Mouse (Mus musculus): ENCODE data around the gene Patl2. TPM values are rescaled to one million over a fixed set of nuclear protein-coding genes. Genes with fewer than 3 reads are reported as not detected.

The Patl2 gene
- polyA plus RNA-seq, 1 experiment from 2014 or later = not detected

GRCm38 (mm10) chr2:122151221-122151620 lies 34.8 kb downstream of the Patl2 start:
- Histone ChIP-seq H3K4me3 (ENCODE audit: low read depth, low read length) (no peak overlapping the region), H3K9ac (ENCODE audit: low read length) (no peak overlapping the region), H3K9me3 (replicated peaks; ENCODE audit: control insufficient read depth, low read length) (no peaks in the 10 kb centered on the region), H3K27me3 (replicated peaks; ENCODE audit: control insufficient read depth, insufficient read depth, low read length) (no peaks in the 10 kb centered on the region), H3K27ac (ENCODE audit: low read depth, low read length) (no peak overlapping the region), H3K4me2 (ENCODE audit: low read length) (no peak overlapping the region), H3K36me3 (ENCODE audit: control insufficient read depth, insufficient read depth, low read length) (no peaks in the 10 kb centered on the region), H3K4me1 (ENCODE audit: control insufficient read depth, insufficient read depth, low read length) (no peaks in the 10 kb centered on the region)
- DNase-seq (ENCODE audit: low spot score) = no peak
- WGBS = 93% methylated on average over 1 of the region's 1 CpGs
- no peak for ATAC-seq

DNA sequence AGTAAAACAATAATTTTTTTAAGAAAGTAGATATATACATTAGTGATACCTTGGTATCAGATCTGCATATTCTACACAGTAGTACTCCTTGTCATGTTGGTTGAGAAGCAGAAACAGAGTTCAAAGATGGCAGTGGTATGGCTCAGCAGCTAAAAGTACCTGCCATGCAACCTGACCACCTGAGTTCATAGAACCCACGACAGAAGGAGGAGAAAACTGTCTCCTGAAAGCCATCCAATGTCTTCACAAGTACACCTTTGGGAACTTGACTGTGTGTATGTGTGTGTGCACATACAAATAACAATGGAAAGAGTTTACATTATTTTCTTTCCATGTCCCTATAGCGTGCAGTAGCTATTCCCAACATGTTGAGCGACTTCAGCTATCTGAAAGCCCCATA lies 36.3 kb downstream of the Patl2 start:
- Histone ChIP-seq H3K27me3 (replicated peaks; ENCODE audit: control insufficient read depth, insufficient read depth, low read length) (no peaks in the 10 kb centered on the region), H3K4me3 (ENCODE audit: low read depth, low read length) (no peak overlapping the region), H3K9me3 (replicated peaks; ENCODE audit: control insufficient read depth, low read length) (no peaks in the 10 kb centered on the region), H3K9ac (ENCODE audit: low read length) (no peak overlapping the region), H3K27ac (ENCODE audit: low read depth, low read length) (no peak overlapping the region), H3K4me1 (ENCODE audit: control insufficient read depth, insufficient read depth, low read length) (no peaks in the 10 kb centered on the region), H3K36me3 (ENCODE audit: control insufficient read depth, insufficient read depth, low read length) (no peaks in the 10 kb centered on the region), H3K4me2 (ENCODE audit: low read length) (no peak overlapping the region)
- ATAC-seq (no peak), DNase-seq (ENCODE audit: low spot score) (no peak)
- 79% methylated on average over 3 of the region's 3 CpGs for WGBS

- ATAC-seq = no peak
- WGBS = 89% methylated on average over 6 of the region's 6 CpGs
- no peak for DNase-seq (ENCODE audit: low spot score)
- H3K4me3 ChIP-seq (ENCODE audit: low read depth, low read length) = no peak overlapping the region
- no peak overlapping the region for H3K27ac ChIP-seq (ENCODE audit: low read depth, low read length)
- no peaks in the 10 kb centered on the region for H3K4me1 ChIP-seq (ENCODE audit: control insufficient read depth, insufficient read depth, low read length)
- no peak overlapping the region for H3K9ac ChIP-seq (ENCODE audit: low read length)
- no peak overlapping the region for H3K4me2 ChIP-seq (ENCODE audit: low read length)
- no peaks in the 10 kb centered on the region for H3K36me3 ChIP-seq (ENCODE audit: control insufficient read depth, insufficient read depth, low read length)
- H3K27me3 ChIP-seq (replicated peaks; ENCODE audit: control insufficient read depth, insufficient read depth, low read length) = no peaks in the 10 kb centered on the region
- H3K9me3 ChIP-seq (replicated peaks; ENCODE audit: control insufficient read depth, low read length) = no peaks in the 10 kb centered on the region
Measured at GRCm38 (mm10) chr2:122149316-122149715, 36.7 kb downstream of the Patl2 start.

GRCm38 (mm10) chr2:122148242-122148917 lies 37.6 kb downstream of the Patl2 start:
- no peaks in the 10 kb centered on the region for H3K36me3 ChIP-seq (ENCODE audit: control insufficient read depth, insufficient read depth, low read length)
- ATAC-seq (0 out of 2 replicates have a peak, but pooled peaks have one; percentile 6), DNase-seq (ENCODE audit: low spot score) (peak; percentile 46)
- no peaks in the 10 kb centered on the region for H3K27me3 ChIP-seq (replicated peaks; ENCODE audit: control insufficient read depth, insufficient read depth, low read length)
- H3K27ac ChIP-seq (ENCODE audit: low read depth, low read length) = no peak overlapping the region
- peak overlapping the region; percentile 73 for H3K9ac ChIP-seq (ENCODE audit: low read length)
- peak overlapping the region; percentile 89 for H3K4me2 ChIP-seq (ENCODE audit: low read length)
- peak overlapping the region; percentile 63 for H3K4me3 ChIP-seq (ENCODE audit: low read depth, low read length)
- H3K9me3 ChIP-seq (replicated peaks; ENCODE audit: control insufficient read depth, low read length) = no peaks in the 10 kb centered on the region
- H3K4me1 ChIP-seq (ENCODE audit: control insufficient read depth, insufficient read depth, low read length) = no peaks in the 10 kb centered on the region
- WGBS = 34% methylated on average over 18 of the region's 18 CpGs

GRCm38 (mm10) chr2:122147508-122148241 lies 38.3 kb downstream of the Patl2 start, which contains the start of gene B2m:
Gene B2m (plus strand): TSS chr2:122147686.
- peak within 1 kb of the TSS; percentile 73 for H3K9ac ChIP-seq (ENCODE audit: low read length)
- H3K4me1 ChIP-seq (ENCODE audit: control insufficient read depth, insufficient read depth, low read length) = no peaks in the 10 kb centered on the region
- no peak within 1 kb of the TSS for H3K27ac ChIP-seq (ENCODE audit: low read depth, low read length)
- DNase-seq (ENCODE audit: low spot score) (peak; percentile 97), ATAC-seq (peak; percentile 99)
- H3K4me3 ChIP-seq (ENCODE audit: low read depth, low read length) = peak within 1 kb of the TSS; percentile 63
- peak within 1 kb of the TSS; percentile 89 for H3K4me2 ChIP-seq (ENCODE audit: low read length)
- under 1% methylated on average over 40 of the region's 40 CpGs for WGBS
- no peaks in the 10 kb centered on the region for H3K36me3 ChIP-seq (ENCODE audit: control insufficient read depth, insufficient read depth, low read length)
- no peaks in the 10 kb centered on the region for H3K27me3 ChIP-seq (replicated peaks; ENCODE audit: control insufficient read depth, insufficient read depth, low read length)
- no peaks in the 10 kb centered on the region for H3K9me3 ChIP-seq (replicated peaks; ENCODE audit: control insufficient read depth, low read length)

DNA sequence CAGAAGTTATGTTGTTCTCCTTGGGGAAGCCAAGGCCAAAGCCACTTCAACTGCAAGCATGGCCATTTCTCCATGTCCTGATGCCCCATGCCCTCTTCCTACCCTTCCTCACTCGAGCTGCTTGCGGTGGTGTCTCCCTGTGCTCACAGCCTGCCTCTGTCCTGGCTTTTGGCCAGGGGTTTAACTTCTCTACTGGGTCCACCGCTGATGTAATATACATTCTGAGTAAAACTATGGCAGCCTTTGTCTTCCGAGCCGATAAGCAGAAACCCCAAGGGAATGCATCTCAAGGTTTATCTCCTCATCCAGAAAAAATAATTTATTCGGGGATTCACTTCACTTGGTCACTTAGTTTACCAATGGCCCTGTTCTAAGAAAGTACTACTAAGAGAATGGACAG lies 39.3 kb downstream of the Patl2 start:
- no peaks in the 10 kb centered on the region for H3K4me1 ChIP-seq (ENCODE audit: control insufficient read depth, insufficient read depth, low read length)
- no peaks in the 10 kb centered on the region for H3K36me3 ChIP-seq (ENCODE audit: control insufficient read depth, insufficient read depth, low read length)
- H3K27me3 ChIP-seq (replicated peaks; ENCODE audit: control insufficient read depth, insufficient read depth, low read length) = no peaks in the 10 kb centered on the region
- 66% methylated on average over 6 of the region's 6 CpGs for WGBS
- ATAC-seq (no peak), DNase-seq (ENCODE audit: low spot score) (peak; percentile 6)
- H3K9me3 ChIP-seq (replicated peaks; ENCODE audit: control insufficient read depth, low read length) = no peaks in the 10 kb centered on the region
- H3K4me3 ChIP-seq (ENCODE audit: low read depth, low read length) = no peak overlapping the region
- H3K27ac ChIP-seq (ENCODE audit: low read depth, low read length) = no peak overlapping the region
- no peak overlapping the region for H3K9ac ChIP-seq (ENCODE audit: low read length)
- no peak overlapping the region for H3K4me2 ChIP-seq (ENCODE audit: low read length)

- no peaks in the 10 kb centered on the region for H3K9me3 ChIP-seq (replicated peaks; ENCODE audit: control insufficient read depth, low read length)
- H3K4me3 ChIP-seq (ENCODE audit: low read depth, low read length) = no peak overlapping the region
- no peak overlapping the region for H3K4me2 ChIP-seq (ENCODE audit: low read length)
- DNase-seq (ENCODE audit: low spot score) = no peak
- no peaks in the 10 kb centered on the region for H3K36me3 ChIP-seq (ENCODE audit: control insufficient read depth, insufficient read depth, low read length)
- H3K27ac ChIP-seq (ENCODE audit: low read depth, low read length) = no peak overlapping the region
- no peaks in the 10 kb centered on the region for H3K27me3 ChIP-seq (replicated peaks; ENCODE audit: control insufficient read depth, insufficient read depth, low read length)
- no peak overlapping the region for H3K9ac ChIP-seq (ENCODE audit: low read length)
- ATAC-seq = no peak
- WGBS = 72% methylated on average over 4 of the region's 4 CpGs
- H3K4me1 ChIP-seq (ENCODE audit: control insufficient read depth, insufficient read depth, low read length) = no peaks in the 10 kb centered on the region
Measured at GRCm38 (mm10) chr2:122145756-122146155, 40.2 kb downstream of the Patl2 start.

- Histone ChIP-seq H3K27me3 (replicated peaks; ENCODE audit: control insufficient read depth, insufficient read depth, low read length) (no peaks in the 10 kb centered on the region), H3K4me2 (ENCODE audit: low read length) (no peak overlapping the region), H3K4me3 (ENCODE audit: low read depth, low read length) (no peak overlapping the region), H3K4me1 (ENCODE audit: control insufficient read depth, insufficient read depth, low read length) (no peaks in the 10 kb centered on the region), H3K36me3 (ENCODE audit: control insufficient read depth, insufficient read depth, low read length) (no peaks in the 10 kb centered on the region), H3K9me3 (replicated peaks; ENCODE audit: control insufficient read depth, low read length) (no peaks in the 10 kb centered on the region), H3K27ac (ENCODE audit: low read depth, low read length) (no peak overlapping the region), H3K9ac (ENCODE audit: low read length) (no peak overlapping the region)
- ATAC-seq (no peak), DNase-seq (ENCODE audit: low spot score) (no peak)
- 95% methylated on average over 3 of the region's 3 CpGs for WGBS
Measured at GRCm38 (mm10) chr2:122143111-122143510, 42.9 kb downstream of the Patl2 start.

GRCm38 (mm10) chr2:122141332-122141967 lies 44.5 kb downstream of the Patl2 start:
- Histone ChIP-seq H3K9me3 (replicated peaks; ENCODE audit: control insufficient read depth, low read length) (no peaks in the 10 kb centered on the region), H3K27ac (ENCODE audit: low read depth, low read length) (no peak overlapping the region), H3K27me3 (replicated peaks; ENCODE audit: control insufficient read depth, insufficient read depth, low read length) (no peaks in the 10 kb centered on the region), H3K4me2 (ENCODE audit: low read length) (no peak overlapping the region), H3K4me3 (ENCODE audit: low read depth, low read length) (no peak overlapping the region), H3K4me1 (ENCODE audit: control insufficient read depth, insufficient read depth, low read length) (no peaks in the 10 kb centered on the region), H3K36me3 (ENCODE audit: control insufficient read depth, insufficient read depth, low read length) (no peaks in the 10 kb centered on the region), H3K9ac (ENCODE audit: low read length) (no peak overlapping the region)
- WGBS = 70% methylated on average over 5 of the region's 5 CpGs
- DNase-seq (ENCODE audit: low spot score) = no peak
- no peak for ATAC-seq
